Mouse (Mus musculus): ENCODE measurements around the gene Ror2. TPM values are rescaled to one million over a fixed set of nuclear protein-coding genes. Genes with fewer than 3 reads are reported as not detected.

The Ror2 gene
- polyA plus RNA-seq, 1 experiment from 2014 or later, result 17.1 TPM

- Histone ChIP-seq H3K36me3 (no peaks in the 10 kb centered on the region), H3K9me3 (no peaks in the 10 kb centered on the region), H3K4me2 (no peak overlapping the region), H3K4me1 (peaks cover 16% of the 10 kb centered on the region), H3K27ac (no peak overlapping the region), H3K27me3 (no peaks in the 10 kb centered on the region; the same call in 1 of the 2 replicates), H3K9ac (no peak overlapping the region), H3K4me3 (no peak overlapping the region)
- WGBS, result 74% methylated on average over 8 of the region's 8 CpGs
- ATAC-seq (ENCODE audit: borderline replicate concordance, extremely low read depth, low FRiP score, low TSS enrichment), result no peak
Measured at GRCm38 (mm10) chr13:53305256-53305655, 19.3 kb upstream of the Ror2 start.

DNA sequence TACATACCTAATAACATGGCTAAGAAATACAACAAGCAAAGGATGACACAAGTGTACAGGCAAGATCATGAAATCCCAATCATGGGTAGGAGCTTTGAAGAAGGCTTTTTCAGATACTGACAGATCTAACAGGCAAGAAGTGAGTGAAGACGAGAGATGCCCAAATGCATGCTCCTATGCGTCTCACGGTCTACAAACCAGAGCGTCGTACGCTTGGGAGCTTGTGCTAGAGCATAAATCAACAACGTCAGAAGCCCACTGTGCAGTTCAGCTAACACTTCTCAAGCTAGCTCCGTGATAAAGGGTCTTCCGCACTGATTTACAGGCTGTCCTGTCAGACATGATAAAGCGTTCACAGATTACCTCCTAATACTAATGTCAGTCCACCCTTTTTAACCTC lies 16.8 kb upstream of the Ror2 start:
- WGBS, result 51% methylated on average over 10 of the region's 10 CpGs

DNA sequence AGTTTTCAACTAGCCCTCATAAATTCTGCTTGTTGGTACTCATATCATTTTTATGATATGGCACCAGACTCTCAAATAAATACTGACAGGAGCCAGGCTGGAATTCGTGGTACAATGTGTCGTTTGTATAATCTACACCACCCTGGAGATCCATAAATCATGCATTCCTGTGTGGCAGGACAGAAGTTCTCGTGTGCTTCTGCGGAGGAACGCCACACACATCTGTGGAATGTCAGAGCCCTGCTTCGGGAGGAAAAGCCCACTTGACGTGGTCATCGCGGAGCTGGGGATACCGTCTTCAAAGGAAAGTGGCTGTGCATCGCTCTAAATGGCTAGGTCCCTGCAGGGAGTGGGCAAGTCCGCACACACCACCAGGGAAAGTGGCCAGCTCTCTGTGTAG lies 7.1 kb upstream of the Ror2 start:
- H3K4me1 ChIP-seq, result peaks cover 13% of the 10 kb centered on the region
- no peak overlapping the region for H3K4me3 ChIP-seq
- H3K27ac ChIP-seq, result no peak overlapping the region
- H3K9ac ChIP-seq, result no peak overlapping the region
- no peaks in the 10 kb centered on the region for H3K36me3 ChIP-seq
- H3K4me2 ChIP-seq, result no peak overlapping the region
- 4% methylated on average over 12 of the region's 12 CpGs for WGBS
- ATAC-seq (ENCODE audit: borderline replicate concordance, extremely low read depth, low FRiP score, low TSS enrichment), result no peak
- no peaks in the 10 kb centered on the region for H3K9me3 ChIP-seq
- H3K27me3 ChIP-seq, result peaks cover 4% of the 10 kb centered on the region; the same call in 1 of the 2 replicates

More for the DNA sequence above, 16.8 kb upstream of the Ror2 start:
- H3K9ac ChIP-seq, result no peak overlapping the region
- H3K27ac ChIP-seq, result no peak overlapping the region
- no peak for ATAC-seq (ENCODE audit: borderline replicate concordance, extremely low read depth, low FRiP score, low TSS enrichment)
- no peak overlapping the region for H3K4me2 ChIP-seq
- no peaks in the 10 kb centered on the region for H3K36me3 ChIP-seq
- H3K4me3 ChIP-seq, result no peak overlapping the region
- H3K4me1 ChIP-seq, result peaks cover 4% of the 10 kb centered on the region
- H3K9me3 ChIP-seq, result no peaks in the 10 kb centered on the region
- no peaks in the 10 kb centered on the region; the same call in 1 of the 2 replicates for H3K27me3 ChIP-seq

- Histone ChIP-seq H3K27ac (no peak overlapping the region), H3K4me3 (no peak overlapping the region)
- WGBS, result 23% methylated on average over 3 of the region's 3 CpGs
Measured at GRCm38 (mm10) chr13:53292244-53292643, 6.3 kb upstream of the Ror2 start.

GRCm38 (mm10) chr13:53285261-53285755 lies 616 bp downstream of the Ror2 start:
- Histone ChIP-seq H3K4me1 (peaks cover 47% of the 10 kb centered on the region), H3K27ac (peak overlapping the region; percentile 77), H3K9ac (peak overlapping the region; percentile 73), H3K4me3 (peak overlapping the region; percentile 69), H3K4me2 (peak overlapping the region; percentile 62), H3K9me3 (no peaks in the 10 kb centered on the region), H3K27me3 (0 out of 2 replicates have a peak, but pooled peaks cover 5% of the 10 kb centered on the region), H3K36me3 (no peaks in the 10 kb centered on the region)
- ATAC-seq (ENCODE audit: borderline replicate concordance, extremely low read depth, low FRiP score, low TSS enrichment), result peak; percentile 39; the same call in 1 of the 2 replicates
- WGBS, result 1% methylated on average over 35 of the region's 35 CpGs

More at GRCm38 (mm10) chr13:53292244-53292643, 6.3 kb upstream of the Ror2 start:
- peaks cover 6% of the 10 kb centered on the region for H3K4me1 ChIP-seq
- H3K27me3 ChIP-seq, result peaks cover 4% of the 10 kb centered on the region; the same call in 1 of the 2 replicates
- no peak overlapping the region for H3K4me2 ChIP-seq
- H3K9ac ChIP-seq, result no peak overlapping the region
- no peaks in the 10 kb centered on the region for H3K9me3 ChIP-seq
- no peaks in the 10 kb centered on the region for H3K36me3 ChIP-seq
- no peak for ATAC-seq (ENCODE audit: borderline replicate concordance, extremely low read depth, low FRiP score, low TSS enrichment)

GRCm38 (mm10) chr13:53284740-53285191 lies 1.2 kb downstream of the Ror2 start:
- peak overlapping the region; percentile 69 for H3K4me3 ChIP-seq
- H3K4me1 ChIP-seq, result peaks cover 50% of the 10 kb centered on the region
- H3K36me3 ChIP-seq, result no peaks in the 10 kb centered on the region
- WGBS, result 1% methylated on average over 17 of the region's 17 CpGs
- H3K27me3 ChIP-seq, result 0 out of 2 replicates have a peak, but pooled peaks cover 5% of the 10 kb centered on the region
- H3K4me2 ChIP-seq, result peak overlapping the region; percentile 62
- peak overlapping the region; percentile 77 for H3K27ac ChIP-seq
- no peak for ATAC-seq (ENCODE audit: borderline replicate concordance, extremely low read depth, low FRiP score, low TSS enrichment)
- H3K9me3 ChIP-seq, result no peaks in the 10 kb centered on the region
- H3K9ac ChIP-seq, result peak overlapping the region; percentile 73

GRCm38 (mm10) chr13:53281604-53282396 lies 4.1 kb downstream of the Ror2 start:
- 22% methylated on average over 11 of the region's 11 CpGs for WGBS
- Histone ChIP-seq H3K4me1 (peaks cover 74% of the 10 kb centered on the region), H3K27me3 (0 out of 2 replicates have a peak, but pooled peaks cover 5% of the 10 kb centered on the region), H3K4me2 (peak overlapping the region; percentile 31), H3K27ac (peak overlapping the region; percentile 37), H3K9me3 (no peaks in the 10 kb centered on the region), H3K4me3 (no peak overlapping the region), H3K9ac (no peak overlapping the region), H3K36me3 (no peaks in the 10 kb centered on the region)
- no peak for ATAC-seq (ENCODE audit: borderline replicate concordance, extremely low read depth, low FRiP score, low TSS enrichment)

GRCm38 (mm10) chr13:53278908-53279307 lies 7.0 kb downstream of the Ror2 start:
- Histone ChIP-seq H3K4me2 (no peak overlapping the region), H3K9me3 (no peaks in the 10 kb centered on the region), H3K4me3 (no peak overlapping the region), H3K27ac (no peak overlapping the region), H3K27me3 (no peaks in the 10 kb centered on the region), H3K4me1 (peaks cover 75% of the 10 kb centered on the region), H3K36me3 (no peaks in the 10 kb centered on the region), H3K9ac (no peak overlapping the region)
- WGBS, result 65% methylated on average over 10 of the region's 10 CpGs
- ATAC-seq (ENCODE audit: borderline replicate concordance, extremely low read depth, low FRiP score, low TSS enrichment), result no peak

- H3K27me3 ChIP-seq, result no peaks in the 10 kb centered on the region
- H3K9me3 ChIP-seq, result no peaks in the 10 kb centered on the region
- H3K27ac ChIP-seq, result peak overlapping the region; percentile 48; the same call in 1 of the 2 replicates
- H3K4me1 ChIP-seq, result peaks cover 55% of the 10 kb centered on the region
- H3K4me3 ChIP-seq, result no peak overlapping the region
- no peak for ATAC-seq (ENCODE audit: borderline replicate concordance, extremely low read depth, low FRiP score, low TSS enrichment)
- 40% methylated on average over 7 of the region's 7 CpGs for WGBS
- H3K4me2 ChIP-seq, result no peak overlapping the region
- H3K9ac ChIP-seq, result no peak overlapping the region
- H3K36me3 ChIP-seq, result no peaks in the 10 kb centered on the region
Measured at GRCm38 (mm10) chr13:53276381-53276780, 9.5 kb downstream of the Ror2 start.

GRCm38 (mm10) chr13:53275778-53276177 lies 10.1 kb downstream of the Ror2 start:
- peaks cover 50% of the 10 kb centered on the region for H3K4me1 ChIP-seq
- H3K9ac ChIP-seq, result no peak overlapping the region
- H3K36me3 ChIP-seq, result no peaks in the 10 kb centered on the region
- H3K4me2 ChIP-seq, result no peak overlapping the region
- peak overlapping the region; percentile 21; the same call in 1 of the 2 replicates for H3K27ac ChIP-seq
- no peak overlapping the region for H3K4me3 ChIP-seq
- no peaks in the 10 kb centered on the region for H3K27me3 ChIP-seq
- 37% methylated on average over 8 of the region's 8 CpGs for WGBS
- H3K9me3 ChIP-seq, result no peaks in the 10 kb centered on the region
- no peak for ATAC-seq (ENCODE audit: borderline replicate concordance, extremely low read depth, low FRiP score, low TSS enrichment)

DNA sequence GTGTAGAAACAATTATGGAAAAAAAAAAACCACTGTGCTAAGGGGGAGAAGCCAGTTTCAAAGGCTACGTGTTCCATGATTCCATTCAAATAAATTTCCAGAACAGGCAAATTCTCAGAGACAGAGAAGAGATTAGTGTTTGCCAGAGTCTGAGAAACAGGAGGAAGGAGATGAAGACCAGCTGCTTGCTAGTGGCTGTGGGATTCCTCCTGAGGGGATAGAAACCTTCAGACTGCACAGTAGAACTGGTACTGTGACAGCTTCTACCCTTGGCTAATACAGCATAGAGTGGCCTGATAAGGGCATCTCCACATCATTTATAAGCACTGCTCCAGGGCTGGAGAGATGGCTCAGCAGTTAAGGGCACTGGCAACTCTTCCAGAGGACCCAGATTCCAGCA lies 11.2 kb downstream of the Ror2 start:
- Histone ChIP-seq H3K4me1 (peaks cover 47% of the 10 kb centered on the region), H3K36me3 (no peaks in the 10 kb centered on the region)
- 47% methylated on average over 1 of the region's 1 CpGs for WGBS

GRCm38 (mm10) chr13:53271595-53271994 lies 14.3 kb downstream of the Ror2 start:
- Histone ChIP-seq H3K27me3 (no peaks in the 10 kb centered on the region), H3K4me1 (peaks cover 41% of the 10 kb centered on the region), H3K9ac (no peak overlapping the region), H3K27ac (no peak overlapping the region), H3K4me3 (no peak overlapping the region), H3K36me3 (no peaks in the 10 kb centered on the region), H3K9me3 (no peaks in the 10 kb centered on the region), H3K4me2 (no peak overlapping the region)
- no peak for ATAC-seq (ENCODE audit: borderline replicate concordance, extremely low read depth, low FRiP score, low TSS enrichment)
- WGBS, result 84% methylated on average over 3 of the region's 3 CpGs

More for the DNA sequence above, 11.2 kb downstream of the Ror2 start:
- Histone ChIP-seq H3K27ac (peak overlapping the region; percentile 60), H3K4me2 (no peak overlapping the region), H3K9me3 (no peaks in the 10 kb centered on the region), H3K4me3 (no peak overlapping the region), H3K27me3 (no peaks in the 10 kb centered on the region), H3K9ac (no peak overlapping the region)
- ATAC-seq (ENCODE audit: borderline replicate concordance, extremely low read depth, low FRiP score, low TSS enrichment), result peak; percentile 78
